Mouse (Mus musculus) adrenal gland, adult 10 weeks (tissue): Measurements from ENCODE around the gene Ppp2r2c. TPM values are rescaled to one million over a fixed set of nuclear protein-coding genes. Genes with fewer than 3 reads are reported as not detected.

Experiments
- polyA plus RNA-seq: library from polyadenylated mRNA; stranded (reverse); fragments of 350-450 nt; fragmentation: Illumina TruSeq; extraction: RNeasy Lipid Tissue Mini Kit (QIAGEN cat#74804); gene quantifications from one replicate; pipeline ENCODE4 v1.2.3, GENCODE M21; 2014; ENCODE audit warnings: low read depth, low replicate concordance

Gene Ppp2r2c
- polyA plus RNA-seq: 3.5 TPM

DNA sequence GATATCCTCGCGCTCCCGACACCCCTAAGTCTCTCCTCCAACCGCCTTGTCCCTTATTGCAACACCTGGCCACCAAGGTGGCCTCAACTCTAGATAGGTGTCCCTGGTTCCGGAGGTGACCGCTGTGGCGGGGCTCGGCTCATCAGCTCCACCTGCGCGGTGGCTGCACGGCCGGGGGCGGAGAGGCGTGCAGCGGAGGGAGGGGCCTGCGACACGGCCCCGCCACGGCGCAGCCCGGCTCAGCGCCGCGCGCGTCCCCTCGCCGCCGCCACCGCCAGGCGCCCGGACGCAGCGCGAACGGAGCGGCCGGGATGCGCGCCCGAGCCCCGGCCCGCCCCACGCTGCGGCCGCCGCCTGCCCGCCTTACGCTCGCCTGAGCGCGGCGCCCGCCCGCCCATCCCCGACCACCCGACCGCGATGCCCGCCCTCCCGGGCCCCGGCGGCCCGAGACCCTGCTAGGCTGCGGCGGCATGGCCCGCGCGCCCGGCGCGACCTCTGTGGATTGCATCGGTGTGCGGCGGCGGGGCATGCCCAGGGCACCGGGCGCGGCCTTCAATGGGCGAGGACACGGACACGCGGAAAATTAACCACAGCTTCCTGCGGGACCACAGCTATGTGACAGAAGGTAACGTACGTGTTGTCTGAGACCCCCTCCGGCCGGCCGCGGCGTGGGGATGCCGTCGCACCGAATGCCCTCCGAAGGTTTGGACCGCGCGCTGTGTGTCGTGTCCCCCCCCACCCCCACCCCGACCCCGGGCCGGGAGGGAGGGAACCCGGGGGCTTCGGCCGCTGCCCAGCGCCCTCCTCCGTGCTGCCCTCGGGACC lies at the start of gene Ppp2r2c:
Ppp2r2c (plus strand) TSS at position 248 of the 825 bp plus-strand sequence.

DNA sequence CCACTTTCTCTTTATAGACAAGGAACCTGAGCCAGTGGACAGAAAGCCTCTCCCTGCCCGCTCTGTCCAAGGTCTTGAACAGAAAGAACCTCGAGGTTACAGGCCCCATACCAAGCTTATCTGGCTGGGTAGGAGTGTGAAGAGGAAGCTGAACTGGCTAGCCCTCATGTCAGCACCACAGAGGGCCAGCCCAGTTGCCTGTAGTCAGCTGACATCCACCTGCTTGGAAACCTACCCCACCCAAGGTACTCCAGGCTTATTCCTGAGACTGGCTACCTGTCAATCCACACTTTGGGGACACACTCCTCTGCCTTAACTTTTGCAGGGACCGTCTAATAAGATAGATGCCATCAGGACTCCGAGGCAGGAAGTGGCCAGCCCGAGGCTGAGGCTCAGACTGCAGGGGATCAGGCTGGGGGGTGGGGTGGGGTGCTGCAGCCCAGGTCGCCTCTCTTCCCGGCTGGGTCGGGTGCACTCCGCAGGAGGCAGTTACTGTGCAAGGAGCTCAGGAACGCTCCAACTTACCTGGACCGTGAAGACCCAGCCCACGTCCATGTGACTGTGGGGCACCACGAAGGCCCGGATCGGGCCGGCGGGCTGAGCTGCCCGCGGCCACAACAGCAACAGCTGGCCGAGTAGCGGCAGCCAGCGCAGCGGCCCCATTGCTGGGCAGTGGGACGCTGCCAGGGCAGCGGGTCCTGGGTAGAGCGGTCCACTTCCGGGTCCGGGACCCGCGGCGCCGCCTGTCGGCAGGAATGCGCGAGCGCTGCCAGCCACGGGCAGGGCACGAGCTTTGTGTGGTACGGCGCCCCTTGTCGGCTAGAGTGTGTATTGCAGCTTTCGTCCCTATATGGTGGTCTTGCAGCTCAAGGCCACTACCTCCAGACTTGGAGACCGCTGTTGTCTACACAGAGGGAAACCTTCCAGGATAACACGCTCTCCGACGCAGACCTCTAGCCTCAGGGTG lies 38.1 kb upstream of the Ppp2r2c start, which contains the start of gene Man2b2:
Man2b2 (minus strand) TSS at position 741 of the 967 bp plus-strand sequence.

DNA sequence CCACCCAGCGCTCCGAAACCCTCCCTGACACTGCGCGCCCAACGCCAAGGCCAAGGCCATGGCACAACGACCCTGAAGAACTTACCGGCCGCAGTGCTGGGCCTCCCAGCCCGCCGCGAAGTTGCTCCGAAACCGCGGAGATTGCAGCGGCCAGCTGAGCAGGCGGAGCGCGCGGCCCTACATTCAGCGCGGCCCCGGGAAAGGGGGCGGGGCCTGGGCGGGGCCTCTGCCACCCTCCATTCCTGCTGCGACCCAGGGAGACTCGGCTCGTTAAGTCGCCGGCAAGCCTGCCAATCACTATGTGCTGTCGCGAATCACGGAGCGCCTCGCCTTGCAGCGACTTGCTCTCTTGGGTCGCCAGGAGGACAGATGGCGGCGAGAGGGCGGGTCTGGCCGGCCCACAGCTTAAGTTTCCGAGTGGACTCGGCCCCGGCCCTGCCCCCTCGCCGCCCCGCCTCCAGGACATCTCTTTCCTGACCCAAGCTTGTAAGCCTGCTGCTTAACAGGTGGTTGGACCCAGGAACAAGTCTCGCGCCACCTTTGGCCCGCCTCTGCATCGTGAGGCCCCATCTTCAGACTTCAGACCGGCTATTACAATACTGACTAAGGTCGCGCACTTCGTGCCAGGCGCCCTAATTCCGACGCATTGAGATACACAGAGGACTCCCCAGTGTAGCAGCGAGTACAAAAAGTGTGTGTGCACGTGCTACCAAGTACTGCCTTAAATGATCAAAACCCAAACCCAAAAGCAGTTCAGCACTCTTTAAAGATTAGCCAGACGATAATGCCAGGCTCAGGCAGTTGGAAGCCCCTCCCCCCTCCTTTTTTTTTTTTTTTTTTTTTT lies 120.7 kb downstream of the Ppp2r2c start, which contains the start of gene Wfs1:
Wfs1 (minus strand) TSS at position 425 of the 844 bp plus-strand sequence.

Other genes starting within 250 kb of the Ppp2r2c start
- gene D5Ertd579e, start 172.5 kb upstream of the Ppp2r2c start, polyA plus RNA-seq: 83.7 TPM
- gene Bloc1s4, start 119.9 kb upstream of the Ppp2r2c start, polyA plus RNA-seq: 38.1 TPM
- 1,118 TPM for gene Mrfap1, start 71.7 kb upstream of the Ppp2r2c start, polyA plus RNA-seq
- 0.58 TPM for gene Man2b2, start 37.9 kb upstream of the Ppp2r2c start, polyA plus RNA-seq
- gene Wfs1, start 120.7 kb downstream of the Ppp2r2c start, polyA plus RNA-seq: 6.4 TPM
- gene Gm1043, start 216.9 kb downstream of the Ppp2r2c start, polyA plus RNA-seq: not detected